Mouse (Mus musculus): ENCODE measurements around the gene Itpr1.

Itpr1 gene

GRCm38 (mm10) chr6:108212881-108213295 lies at the start of gene Itpr1:
Gene Itpr1 (plus strand): TSS chr6:108213096.
- peak; percentile 98 to 99 for DNase-seq

- no peak for DNase-seq
Measured at GRCm38 (mm10) chr6:108164935-108165334, 48.0 kb upstream of the Itpr1 start.

- DNase-seq: no peak
Measured at GRCm38 (mm10) chr6:108165598-108165997, 47.3 kb upstream of the Itpr1 start.

GRCm38 (mm10) chr6:108167946-108168680 lies 44.8 kb upstream of the Itpr1 start:
- DNase-seq: peak; percentile 33 to 34

- no peak for DNase-seq
Measured at GRCm38 (mm10) chr6:108168723-108169122, 44.2 kb upstream of the Itpr1 start.

GRCm38 (mm10) chr6:108169466-108169865 lies 43.4 kb upstream of the Itpr1 start:
- no peak for DNase-seq

GRCm38 (mm10) chr6:108172219-108172618 lies 40.7 kb upstream of the Itpr1 start:
- DNase-seq: no peak

- no peak for DNase-seq
Measured at GRCm38 (mm10) chr6:108174181-108174580, 38.7 kb upstream of the Itpr1 start.

- DNase-seq: no peak
Measured at GRCm38 (mm10) chr6:108179087-108179486, 33.8 kb upstream of the Itpr1 start.

- DNase-seq: peak; percentile 96 to 98
Measured at GRCm38 (mm10) chr6:108184847-108185684, 27.8 kb upstream of the Itpr1 start, which contains the start of gene Sumf1. Gene Sumf1 (minus strand): TSS chr6:108185582.

GRCm38 (mm10) chr6:108185685-108186009 lies 27.2 kb upstream of the Itpr1 start:
- DNase-seq: no peak

GRCm38 (mm10) chr6:108190690-108191089 lies 22.2 kb upstream of the Itpr1 start:
- no peak for DNase-seq

- DNase-seq: no peak
Measured at GRCm38 (mm10) chr6:108192632-108193031, 20.3 kb upstream of the Itpr1 start.

GRCm38 (mm10) chr6:108196665-108197064 lies 16.2 kb upstream of the Itpr1 start:
- no peak for DNase-seq

GRCm38 (mm10) chr6:108197117-108197516 lies 15.8 kb upstream of the Itpr1 start:
- no peak for DNase-seq

- DNase-seq: peak in 1 of 2 experiments; percentile 9
Measured at GRCm38 (mm10) chr6:108198286-108198685, 14.6 kb upstream of the Itpr1 start.

GRCm38 (mm10) chr6:108204322-108204721 lies 8.6 kb upstream of the Itpr1 start:
- DNase-seq: no peak

- peak in 1 of 2 experiments; percentile 8 for DNase-seq
Measured at GRCm38 (mm10) chr6:108206145-108206544, 6.8 kb upstream of the Itpr1 start.

- DNase-seq: peak in 1 of 2 experiments; percentile 18
Measured at GRCm38 (mm10) chr6:108206914-108207566, 5.9 kb upstream of the Itpr1 start.

GRCm38 (mm10) chr6:108211896-108212880 lies 708 bp upstream of the Itpr1 start:
- peak in 1 of 2 experiments; percentile 36 for DNase-seq

- DNase-seq: peak in 1 of 2 experiments; percentile 57
Measured at GRCm38 (mm10) chr6:108213481-108214293, 791 bp downstream of the Itpr1 start.
